9 mouse cellular contexts compared by ENCODE assay signal in genomic region chr6:28717203-28717844, GRCm38 (mm10).
A peak's percentile ranks its signal among the peaks of the same experiment; 100 is the strongest.
DNase-seq lines count a peak whose midpoint lies in the region; ATAC-seq and TF ChIP-seq lines count a peak whose summit lies in the region.
"Had no signal": no experiment of that assay in that cellular context is flagged by ENCODE, and none has a peak within 500 bp of the region (broad histone marks: within the 10 kb centered on the region; RNA-seq: fewer than 3 reads in every experiment).

No protein-coding gene starts in this region.

- TF ChIP-seq POLR2A in thymus, adult 2 months (IDR thresholded peaks at IDR 0.05; ENCODE audit: control insufficient read depth, extremely low read depth, insufficient read depth, low read length, poor library complexity), result no peak

- 52% methylated on average over 7 of the region's 7 CpGs for WGBS in kidney, embryonic 14.5 days
- WGBS in forebrain, embryonic 16.5 days, result 33% methylated on average over 7 of the region's 7 CpGs
- 42% methylated on average over 7 of the region's 7 CpGs for WGBS in thymus, adult 2 months

- no peaks in the 10 kb centered on the region for H3K36me3 ChIP-seq in kidney, embryonic 14.5 days (ENCODE audit: control insufficient read depth, insufficient read depth, low read length)
- no peaks in the 10 kb centered on the region for H3K36me3 ChIP-seq in forebrain, embryonic 16.5 days (ENCODE audit: control insufficient read depth, insufficient read depth)
- no peaks in the 10 kb centered on the region for H3K36me3 ChIP-seq in thymus, adult 2 months (ENCODE audit: control insufficient read depth, insufficient read depth, low read length)

- H3K9me3 ChIP-seq in kidney, embryonic 14.5 days (ENCODE audit: control insufficient read depth, low read length), result no peaks in the 10 kb centered on the region
- H3K9me3 ChIP-seq in forebrain, embryonic 16.5 days (ENCODE audit: control insufficient read depth, low read length), result no peaks in the 10 kb centered on the region
- H3K9me3 ChIP-seq: limb, embryonic 10.5 days had no signal

- H3K4me2 ChIP-seq in kidney, embryonic 14.5 days (replicated peaks; ENCODE audit: low read depth, low read length), result no peak overlapping the region
- no peak overlapping the region for H3K4me2 ChIP-seq in forebrain, embryonic 16.5 days (ENCODE audit: low read length)

- H3K27me3 ChIP-seq in kidney, embryonic 14.5 days (ENCODE audit: control insufficient read depth, insufficient read depth, low read length), result no peaks in the 10 kb centered on the region
- H3K27me3 ChIP-seq in forebrain, embryonic 16.5 days (replicated peaks; ENCODE audit: control insufficient read depth, insufficient read depth, low read length), result no peaks in the 10 kb centered on the region
- no peaks in the 10 kb centered on the region for H3K27me3 ChIP-seq in thymus, adult 2 months (ENCODE audit: control insufficient read depth, insufficient read depth, low read length)

- no peak overlapping the region for H3K9ac ChIP-seq in kidney, embryonic 14.5 days (ENCODE audit: low read depth, low read length)
- H3K9ac ChIP-seq in forebrain, embryonic 16.5 days (replicated peaks; ENCODE audit: low read depth, low read length), result no peak overlapping the region

- H3K4me1 ChIP-seq in kidney, embryonic 14.5 days (ENCODE audit: control insufficient read depth, insufficient read depth, low read length), result 0 out of 2 replicates have a peak, but pooled peaks cover 16% of the 10 kb centered on the region
- peaks cover 6% of the 10 kb centered on the region; the same call in 1 of the 2 replicates for H3K4me1 ChIP-seq in forebrain, embryonic 16.5 days (replicated peaks; ENCODE audit: control insufficient read depth, insufficient read depth, low read length)
- H3K4me1 ChIP-seq in thymus, adult 2 months (replicated peaks; ENCODE audit: control insufficient read depth, insufficient read depth, low read length), result peaks cover 7% of the 10 kb centered on the region
- H3K4me1 ChIP-seq: limb, embryonic 10.5 days had no signal

- ATAC-seq in kidney, embryonic 14.5 days (ENCODE audit: low FRiP score, low TSS enrichment), result peak; percentile 76; the same call in 1 of the 2 replicates
- peak; percentile 20; the same call in 1 of the 2 replicates for ATAC-seq in forebrain, embryonic 16.5 days
- ATAC-seq in erythroblast, adult 5-6 weeks (replicated peaks; ENCODE audit: low FRiP score, poor library complexity, severe bottlenecking), result no peak

- no peak for TF ChIP-seq CTCF in thymus, adult 2 months (IDR thresholded peaks at IDR 0.05; ENCODE audit: borderline replicate concordance, control insufficient read depth, extremely low read depth, insufficient read depth, low read length, poor library complexity)

- H3K27ac ChIP-seq in kidney, embryonic 14.5 days (ENCODE audit: low read depth, low read length), result 0 out of 2 replicates have a peak overlapping the region, but pooled peaks have one; percentile 11
- H3K27ac ChIP-seq in forebrain, embryonic 16.5 days (ENCODE audit: low read length), result no peak overlapping the region
- no peak overlapping the region for H3K27ac ChIP-seq in thymus, adult 2 months (ENCODE audit: control insufficient read depth, insufficient read depth, low read length)
- H3K27ac ChIP-seq: limb, embryonic 10.5 days had no signal

- no peak for DNase-seq in kidney, adult 11 months
- DNase-seq in R1 (ENCODE audit: low read depth, low spot score), result peak; percentile 11
- peak; percentile 58 for DNase-seq in thymus, adult 2 months
- no peak for DNase-seq in testis, postnatal 14 days (ENCODE audit: low spot score)
- DNase-seq: lung, adult 18-20 months had no signal

- H3K4me3 ChIP-seq in kidney, embryonic 14.5 days (ENCODE audit: low read length), result no peak overlapping the region
- H3K4me3 ChIP-seq in forebrain, embryonic 16.5 days (replicated peaks; ENCODE audit: low read length), result no peak overlapping the region
- H3K4me3 ChIP-seq in thymus, adult 2 months (ENCODE audit: control insufficient read depth, insufficient read depth, low read length), result no peak overlapping the region
- H3K4me3 ChIP-seq: limb, embryonic 10.5 days had no signal

Comparison
In these comparisons a context has a peak if more than half of its experiments do, and no peak if none do; other contexts are left out.
1. DNase-seq: peak in R1 (single experiment) and thymus, adult 2 months (single experiment); none in kidney, adult 11 months (single experiment) and testis, postnatal 14 days (single experiment).